Mouse (Mus musculus): ENCODE measurements around the gene Zdhhc13. TPM values are rescaled to one million over a fixed set of nuclear protein-coding genes. Genes with fewer than 3 reads are reported as not detected.

Zdhhc13 gene
- polyA plus RNA-seq (2014; fragmentation: Illumina TruSeq; extraction: RNeasy Lipid Tissue Mini Kit (QIAGEN cat#74804)), result 45.6 TPM

DNA sequence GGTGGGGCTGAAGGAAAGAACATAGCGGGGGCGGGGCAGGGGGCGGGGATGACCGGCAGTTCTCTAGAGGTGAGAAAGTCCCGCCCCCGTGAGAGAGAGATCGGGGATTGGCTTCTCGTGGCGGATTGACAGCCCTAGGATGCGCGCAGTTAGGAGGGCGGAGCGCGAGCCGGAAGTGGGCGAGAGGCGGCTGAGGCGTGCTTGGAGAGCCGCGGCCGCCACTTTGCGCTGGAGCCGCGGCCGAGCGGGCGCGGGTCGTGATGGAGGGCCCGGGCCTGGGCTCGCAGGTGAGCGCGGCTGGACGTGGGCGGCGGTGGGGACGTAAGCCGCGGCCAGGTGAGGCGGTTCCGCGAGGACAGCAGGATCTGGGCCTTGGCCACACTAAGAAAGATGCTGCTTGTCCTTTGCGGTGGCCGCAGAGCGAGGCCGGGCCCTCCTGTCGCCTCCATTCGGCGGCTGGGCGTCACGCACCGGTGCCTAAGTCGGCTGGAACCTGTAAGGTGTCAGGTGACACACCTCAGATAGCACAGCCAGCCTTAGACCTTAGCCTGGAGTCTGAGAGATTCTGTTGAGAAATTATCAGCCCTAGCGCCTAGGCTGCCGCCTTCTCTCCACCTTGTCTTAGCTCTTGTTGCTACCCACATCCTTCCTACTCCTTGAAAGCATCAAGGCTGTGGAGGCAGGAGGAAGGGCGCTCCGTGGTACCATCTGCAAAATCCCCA is at the start of gene Zdhhc13:
TSS of gene Zdhhc13 (plus strand) at position 153 of the 722 bp plus-strand sequence.

DNA sequence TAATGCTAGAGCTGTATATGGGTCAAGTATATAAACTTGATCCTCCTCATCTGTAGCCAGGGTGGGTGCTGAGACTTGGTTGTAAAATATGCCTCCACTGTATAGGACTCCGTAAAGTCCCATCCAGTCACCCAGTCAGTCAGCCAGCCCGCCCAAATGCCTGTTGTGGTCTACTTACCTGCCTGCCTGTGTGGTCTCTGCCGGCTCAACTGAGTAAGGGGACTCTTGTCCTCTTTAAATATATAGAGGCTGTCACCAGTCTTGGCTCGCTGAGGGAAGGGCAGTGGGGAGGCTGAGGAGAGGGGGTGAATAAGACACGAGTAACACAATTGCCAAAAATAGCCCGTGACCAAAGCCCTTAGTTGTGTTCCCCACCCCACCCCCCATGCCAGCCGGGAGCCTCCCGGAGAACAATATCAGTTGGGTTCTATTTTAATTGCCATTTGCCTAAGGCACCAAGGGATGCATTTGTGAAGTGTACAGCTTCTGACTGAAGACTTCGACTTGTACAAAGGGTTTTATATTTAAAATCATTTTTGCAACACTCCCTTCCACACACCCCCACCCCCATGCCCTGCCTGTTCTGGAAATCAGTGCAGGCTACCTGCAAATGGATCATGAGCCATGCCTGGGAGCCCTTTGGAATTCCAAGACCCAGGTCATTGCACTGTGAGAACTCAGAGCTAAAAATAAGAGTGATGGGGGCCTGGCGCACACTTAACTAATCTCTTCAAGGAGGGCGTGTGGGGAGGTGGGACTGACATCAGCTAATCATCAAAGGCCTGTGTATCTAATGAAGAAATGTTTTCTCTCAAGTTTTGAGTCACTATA is 59.2 kb downstream of the Zdhhc13 start, which contains the start of gene Csrp3:
TSS of gene Csrp3 (minus strand) at position 214 of the 831 bp plus-strand sequence.

Other genes starting within 250 kb of the Zdhhc13 start
- 1.1 TPM for gene Mrgprb2, start 230.9 kb upstream of the Zdhhc13 start, polyA plus RNA-seq (2014; fragmentation: Illumina TruSeq; extraction: RNeasy Lipid Tissue Mini Kit (QIAGEN cat#74804))
- not detected for gene Mrgprb3, start 145.2 kb upstream of the Zdhhc13 start, polyA plus RNA-seq (2014; fragmentation: Illumina TruSeq; extraction: RNeasy Lipid Tissue Mini Kit (QIAGEN cat#74804))
- not detected for gene Csrp3, start 59.0 kb downstream of the Zdhhc13 start, polyA plus RNA-seq (2014; fragmentation: Illumina TruSeq; extraction: RNeasy Lipid Tissue Mini Kit (QIAGEN cat#74804))
- 5.9 TPM for gene E2f8, start 92.6 kb downstream of the Zdhhc13 start, polyA plus RNA-seq (2014; fragmentation: Illumina TruSeq; extraction: RNeasy Lipid Tissue Mini Kit (QIAGEN cat#74804))
- gene Nav2, start 119.7 kb downstream of the Zdhhc13 start, polyA plus RNA-seq (2014; fragmentation: Illumina TruSeq; extraction: RNeasy Lipid Tissue Mini Kit (QIAGEN cat#74804)), result 7.1 TPM